Mouse (Mus musculus) heart, postnatal 0 days (tissue): ENCODE data around the gene Nfia. TPM values are rescaled to one million over a fixed set of nuclear protein-coding genes. Genes with fewer than 3 reads are reported as not detected.

Source experiments
- ATAC-seq: fragments of 200-750 bp; cut with Nextera tagmentation; 2 replicates; pipeline ENCODE4 v1.8.0; 2017; ENCODE audit warnings: low read depth, moderate number of reproducible peaks, moderate library complexity; ENCODE audit not compliant: insufficient read depth
- DNase-seq: peaks from one replicate; pipeline ENCODE4 v3.0.0-alpha.2; 2016; ENCODE audit warnings: low spot score
- H3K27ac ChIP-seq: fragments of 300-500 bp; sonication (generic); 2 replicates; pipeline ENCODE4 v1.5.1; 2014; ENCODE audit warnings: low read depth, mild to moderate bottlenecking
- H3K27me3 ChIP-seq: fragments of 300-500 bp; sonication (generic); 2 replicates; pipeline ENCODE4 v1.6.1; 2014; ENCODE audit warnings: low read length, mixed read lengths; ENCODE audit not compliant: control insufficient read depth, insufficient read depth
- H3K36me3 ChIP-seq: fragments of 300-500 bp; sonication (generic); replicated peaks from 2 replicates; pipeline ENCODE4 v1.6.1; 2014; ENCODE audit warnings: low read length, mixed read lengths; ENCODE audit not compliant: control insufficient read depth, insufficient read depth
- H3K4me1 ChIP-seq: fragments of 300-500 bp; sonication (generic); 2 replicates; pipeline ENCODE4 v1.6.1; 2014; ENCODE audit warnings: antibody characterized with exemption; ENCODE audit not compliant: control insufficient read depth, insufficient read depth
- H3K4me2 ChIP-seq: fragments of 300-500 bp; sonication (generic); 2 replicates; pipeline ENCODE4 v1.6.1; 2014; ENCODE audit warnings: low read depth, mild to moderate bottlenecking, low read length, moderate library complexity
- H3K4me3 ChIP-seq: fragments of 300-500 bp; sonication (generic); 2 replicates; pipeline ENCODE4 v1.5.1; 2014; ENCODE audit warnings: low read depth, low read length
- H3K9ac ChIP-seq: fragments of 300-500 bp; sonication (generic); replicated peaks from 2 replicates; pipeline ENCODE4 v1.6.1; 2014; ENCODE audit warnings: low read depth, low read length, mixed read lengths
- H3K9me3 ChIP-seq: fragments of 300-500 bp; sonication (generic); replicated peaks from 2 replicates; pipeline ENCODE4 v1.6.1; 2016; ENCODE audit warnings: low read length; ENCODE audit not compliant: control insufficient read depth
- CTCF ChIP-seq: IDR thresholded peaks from 2 replicates; pipeline ENCODE4 v1.5.1; 2016; ENCODE audit warnings: antibody characterized with exemption, control low read depth, low read depth
- EP300 ChIP-seq: IDR thresholded peaks from 2 replicates; pipeline ENCODE4 v1.6.1; 2016; ENCODE audit warnings: antibody characterized with exemption, low read depth
- WGBS: fragments of 180-500 bp; shearing (Covaris S2); extraction: QIAGEN DNeasy Blood & Tissue Kit; methylation state at CpG from one replicate; pipeline ENCODE4 v1.1.7; 2014; 5-methylcytosine and 5-hydroxymethylcytosine counted together
- polyA plus RNA-seq: library from polyadenylated mRNA; unstranded; fragments of >200 nt; fragmentation: Nextera tagmentation; extraction: Ambion mirVana; gene quantifications from 2 replicates; pipeline ENCODE4 v1.2.1, GENCODE M21; 2015
- total RNA-seq: library from RNA; depleted of rRNA; stranded (reverse); fragments of >200 nt; gene quantifications from 2 replicates; pipeline ENCODE4 v1.2.3, GENCODE M21; 2014; ENCODE audit warnings: low replicate concordance

Gene Nfia
- total and polyA plus RNA-seq, 2 experiments from 2014 or later: 53.8 to 114 TPM

DNA sequence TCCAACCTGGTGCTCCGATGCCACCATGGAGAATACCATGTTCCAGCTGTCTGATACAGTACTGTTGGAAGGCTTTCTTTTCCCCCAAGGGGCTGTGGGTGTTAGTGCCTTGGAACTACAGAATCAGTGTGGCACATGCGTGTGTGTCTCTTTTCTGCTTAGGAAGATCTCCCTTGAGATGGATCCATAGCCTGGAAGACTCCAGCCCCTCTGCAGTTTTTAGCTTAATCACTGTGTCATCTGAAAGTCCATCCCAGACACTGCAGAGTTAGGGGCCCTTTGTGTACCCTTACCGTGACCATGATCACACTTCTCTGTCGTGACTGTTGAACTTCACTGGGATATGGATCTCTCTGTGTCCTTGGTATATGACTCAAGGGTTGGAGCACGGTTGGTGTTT lies 142.2 kb downstream of the Nfia start:
- no peak for DNase-seq
- H3K27me3 ChIP-seq: no peaks in the 10 kb centered on the region
- H3K4me2 ChIP-seq: no peak overlapping the region
- TF ChIP-seq CTCF (no peak), EP300 (no peak)
- H3K4me1 ChIP-seq: peaks cover 28% of the 10 kb centered on the region
- no peak for ATAC-seq
- H3K9me3 ChIP-seq: no peaks in the 10 kb centered on the region
- no peak overlapping the region for H3K27ac ChIP-seq
- no peak overlapping the region for H3K4me3 ChIP-seq
- H3K9ac ChIP-seq: no peak overlapping the region
- 89% methylated on average over 5 of the region's 5 CpGs for WGBS
- H3K36me3 ChIP-seq: no peaks in the 10 kb centered on the region

DNA sequence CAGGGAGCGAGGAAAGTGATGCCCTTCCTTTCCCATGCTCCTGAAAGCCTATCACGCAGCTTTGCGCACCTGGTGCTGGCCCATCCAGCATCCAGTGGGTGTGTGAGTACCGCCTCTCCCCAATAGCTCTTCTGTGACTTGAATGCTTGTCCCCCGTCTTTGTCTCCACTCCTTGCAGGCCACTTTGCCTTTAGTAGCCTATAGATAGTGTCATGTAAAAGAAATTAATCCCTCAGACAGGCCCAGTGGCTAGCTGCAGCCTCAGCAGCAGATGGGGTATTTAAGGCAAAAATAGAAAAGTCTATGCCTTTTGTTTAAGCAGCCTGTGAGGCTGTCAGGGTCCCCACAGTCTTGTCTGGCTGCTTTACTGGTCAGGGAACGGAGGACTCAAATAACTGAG lies 145.0 kb downstream of the Nfia start:
- no peak overlapping the region for H3K4me2 ChIP-seq
- DNase-seq (no peak), ATAC-seq (no peak)
- no peaks in the 10 kb centered on the region for H3K27me3 ChIP-seq
- H3K9ac ChIP-seq: no peak overlapping the region
- H3K4me1 ChIP-seq: peaks cover 8% of the 10 kb centered on the region
- no peak overlapping the region for H3K27ac ChIP-seq
- WGBS: 80% methylated on average over 6 of the region's 6 CpGs
- no peak overlapping the region for H3K4me3 ChIP-seq
- no peaks in the 10 kb centered on the region for H3K36me3 ChIP-seq
- no peak for TF ChIP-seq CTCF
- no peak for TF ChIP-seq EP300
- no peaks in the 10 kb centered on the region for H3K9me3 ChIP-seq

DNA sequence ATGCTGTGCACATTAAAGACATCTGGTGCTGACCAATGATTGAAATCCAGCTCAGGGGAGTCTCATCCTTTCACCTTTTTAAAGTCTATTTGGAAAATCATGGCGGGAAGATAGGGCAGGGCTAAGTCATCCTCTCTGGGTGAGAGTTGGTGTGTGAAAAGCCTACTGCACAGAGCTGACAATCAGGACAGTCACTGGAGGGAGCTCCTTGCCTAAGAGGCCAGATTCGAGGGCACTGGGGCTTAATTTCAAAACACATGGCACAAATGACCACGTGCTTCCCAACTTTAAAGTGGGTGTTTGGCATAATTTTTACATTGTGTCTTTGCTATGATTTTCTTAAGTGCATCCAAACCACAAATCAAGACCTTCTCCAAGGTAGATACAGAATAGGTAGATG lies 146.1 kb downstream of the Nfia start:
- no peak overlapping the region for H3K9ac ChIP-seq
- peaks cover 12% of the 10 kb centered on the region for H3K4me1 ChIP-seq
- WGBS: 44% methylated on average over 3 of the region's 3 CpGs
- DNase-seq (no peak), ATAC-seq (no peak)
- no peak overlapping the region for H3K4me3 ChIP-seq
- peak overlapping the region; percentile 48; the same call in 1 of the 2 replicates for H3K27ac ChIP-seq
- no peak overlapping the region for H3K4me2 ChIP-seq
- H3K27me3 ChIP-seq: no peaks in the 10 kb centered on the region
- H3K9me3 ChIP-seq: no peaks in the 10 kb centered on the region
- TF ChIP-seq EP300 (no peak), CTCF (peak; percentile 33)
- no peaks in the 10 kb centered on the region for H3K36me3 ChIP-seq

DNA sequence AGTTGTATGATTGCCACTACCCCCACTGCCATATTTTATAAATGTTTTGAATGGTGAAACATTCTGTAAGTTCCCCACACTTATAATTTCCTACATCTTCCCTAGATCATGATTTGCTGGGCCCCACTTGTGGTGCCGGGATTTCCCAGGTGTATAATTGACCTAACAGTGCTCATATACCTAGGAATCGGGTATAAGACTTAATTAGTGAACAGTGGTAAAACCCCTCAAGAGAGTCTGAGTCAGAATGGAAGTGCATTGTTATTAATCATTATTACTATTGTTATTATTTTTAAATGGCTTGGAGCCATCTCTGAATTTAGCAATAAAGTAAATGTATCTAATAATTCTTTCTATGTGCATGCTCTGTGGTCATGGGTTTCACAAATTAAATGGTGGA lies 147.2 kb downstream of the Nfia start:
- Histone ChIP-seq H3K27ac (peak overlapping the region; percentile 93), H3K9ac (peak overlapping the region; percentile 66; the same call in 1 of the 2 replicates), H3K36me3 (no peaks in the 10 kb centered on the region), H3K27me3 (no peaks in the 10 kb centered on the region), H3K4me2 (peak overlapping the region; percentile 68), H3K9me3 (no peaks in the 10 kb centered on the region), H3K4me3 (peak overlapping the region; percentile 36), H3K4me1 (peaks cover 17% of the 10 kb centered on the region)
- ATAC-seq: no peak
- no peak for DNase-seq
- TF ChIP-seq EP300 (no peak), CTCF (no peak)
- 73% methylated on average over 2 of the region's 2 CpGs for WGBS

DNA sequence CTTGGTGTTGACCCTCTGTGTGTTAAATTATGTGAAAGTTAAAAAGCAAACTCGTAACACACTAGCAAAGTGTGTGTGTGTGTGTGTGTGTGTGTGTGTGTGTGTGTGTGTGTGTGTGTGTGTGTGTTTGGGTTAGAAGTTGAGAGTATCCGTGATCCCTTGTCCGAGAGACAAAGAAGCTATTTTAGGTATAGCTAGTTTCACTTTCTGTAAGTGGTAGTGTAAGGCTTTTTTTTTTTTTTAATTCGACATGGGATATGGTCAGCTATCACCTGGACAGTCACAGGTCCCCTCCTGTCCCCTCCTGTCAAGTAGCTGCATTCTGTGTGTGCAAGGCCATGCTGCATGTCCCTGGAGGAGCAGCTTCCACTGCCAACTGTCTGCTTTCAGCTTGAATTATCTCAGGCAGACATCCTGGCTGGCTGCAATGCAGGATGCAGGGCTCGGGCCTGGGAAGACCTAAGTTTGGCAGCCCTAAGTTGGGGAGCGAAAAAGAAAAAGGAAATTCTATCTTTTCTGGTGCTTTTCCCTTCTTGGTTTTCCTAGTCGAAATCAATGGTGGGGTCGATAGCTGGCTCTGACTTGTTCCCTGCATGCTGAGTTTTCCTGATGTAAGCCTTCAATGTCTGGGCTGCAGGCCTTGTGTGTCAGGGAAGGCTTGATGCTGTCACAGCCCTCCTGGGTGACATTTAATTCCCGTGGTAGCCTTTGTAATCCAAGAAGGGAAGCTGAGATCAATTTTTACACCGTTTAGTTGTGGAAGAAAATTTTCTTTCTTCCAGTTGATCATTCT lies 147.9 kb downstream of the Nfia start:
- Histone ChIP-seq H3K4me3 (peak overlapping the region; percentile 36), H3K4me2 (peak overlapping the region; percentile 68), H3K36me3 (no peaks in the 10 kb centered on the region), H3K4me1 (peaks cover 24% of the 10 kb centered on the region), H3K27ac (peak overlapping the region; percentile 93), H3K9me3 (no peaks in the 10 kb centered on the region), H3K27me3 (no peaks in the 10 kb centered on the region), H3K9ac (peak overlapping the region; percentile 66)
- ATAC-seq (peak; percentile 51), DNase-seq (peak; percentile 65)
- 15% methylated on average over 10 of the region's 10 CpGs for WGBS
- TF ChIP-seq EP300 (no peak), CTCF (no peak)

DNA sequence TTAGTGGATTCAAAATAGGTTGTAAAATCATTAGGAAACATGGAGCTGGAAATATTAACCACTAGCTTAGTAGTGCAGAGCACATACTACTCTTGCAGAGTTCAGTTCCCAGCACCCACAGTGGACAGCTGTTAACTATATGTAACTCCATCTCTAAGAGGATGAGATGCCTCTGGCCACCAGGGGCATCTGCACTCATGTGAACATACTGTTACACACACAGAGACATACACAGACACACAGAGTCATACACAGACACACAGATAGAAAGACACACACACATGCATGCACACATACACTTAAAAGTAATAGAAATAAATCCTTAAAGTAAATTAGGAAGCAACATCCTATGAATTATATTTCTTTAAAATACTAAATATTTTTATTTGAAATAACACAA lies 149.1 kb downstream of the Nfia start:
- H3K36me3 ChIP-seq: no peaks in the 10 kb centered on the region
- H3K4me3 ChIP-seq: no peak overlapping the region
- DNase-seq (no peak), ATAC-seq (no peak)
- H3K9me3 ChIP-seq: no peaks in the 10 kb centered on the region
- no peak overlapping the region for H3K4me2 ChIP-seq
- TF ChIP-seq EP300 (no peak), CTCF (no peak)
- H3K9ac ChIP-seq: no peak overlapping the region
- H3K27me3 ChIP-seq: no peaks in the 10 kb centered on the region
- peaks cover 30% of the 10 kb centered on the region for H3K4me1 ChIP-seq
- no peak overlapping the region for H3K27ac ChIP-seq
